Mouse (Mus musculus): ENCODE results near the gene Cox6a2. TPM values are rescaled to one million over a fixed set of nuclear protein-coding genes. Genes with fewer than 3 reads are reported as not detected.

The Cox6a2 gene
- 1,000 to 10,000 TPM; 2,334 to 3,880 (median 3,044) TPM for total RNA-seq (2022)

GRCm38 (mm10) chr7:128206152-128206551, at the start of gene Cox6a2:
Cox6a2 (minus strand) TSS chr7:128206387.
- DNase-seq (ENCODE audit: low spot score), result peak; percentile 62

GRCm38 (mm10) chr7:128255757-128256156, 49.6 kb upstream of the Cox6a2 start:
- DNase-seq (ENCODE audit: low spot score), result no peak

- DNase-seq (ENCODE audit: low spot score), result no peak
Observed at GRCm38 (mm10) chr7:128254978-128255377, 48.8 kb upstream of the Cox6a2 start.

- no peak for DNase-seq (ENCODE audit: low spot score)
Observed at GRCm38 (mm10) chr7:128252609-128253008, 46.4 kb upstream of the Cox6a2 start.

- DNase-seq (ENCODE audit: low spot score), result no peak
Observed at GRCm38 (mm10) chr7:128251946-128252345, 45.8 kb upstream of the Cox6a2 start.

- no peak for DNase-seq (ENCODE audit: low spot score)
Observed at GRCm38 (mm10) chr7:128249998-128250397, 43.8 kb upstream of the Cox6a2 start.

- DNase-seq (ENCODE audit: low spot score), result no peak
Observed at GRCm38 (mm10) chr7:128248081-128249042, 42.2 kb upstream of the Cox6a2 start.

- peak; percentile 90 for DNase-seq (ENCODE audit: low spot score)
Observed at GRCm38 (mm10) chr7:128247443-128247842, 41.3 kb upstream of the Cox6a2 start.

- peak; percentile 68 for DNase-seq (ENCODE audit: low spot score)
Observed at GRCm38 (mm10) chr7:128246496-128247391, 40.6 kb upstream of the Cox6a2 start, which contains the start of gene Tgfb1i1. Tgfb1i1 (plus strand) TSS chr7:128246812.

- no peak for DNase-seq (ENCODE audit: low spot score)
Observed at GRCm38 (mm10) chr7:128245547-128245946, 39.4 kb upstream of the Cox6a2 start.

- no peak for DNase-seq (ENCODE audit: low spot score)
Observed at GRCm38 (mm10) chr7:128244410-128245025, 38.3 kb upstream of the Cox6a2 start.

- no peak for DNase-seq (ENCODE audit: low spot score)
Observed at GRCm38 (mm10) chr7:128243921-128244320, 37.7 kb upstream of the Cox6a2 start.

GRCm38 (mm10) chr7:128242331-128242730, 36.1 kb upstream of the Cox6a2 start:
- no peak for DNase-seq (ENCODE audit: low spot score)

- DNase-seq (ENCODE audit: low spot score), result no peak
Observed at GRCm38 (mm10) chr7:128240131-128240784, 34.1 kb upstream of the Cox6a2 start.

GRCm38 (mm10) chr7:128238991-128239390, 32.8 kb upstream of the Cox6a2 start:
- DNase-seq (ENCODE audit: low spot score), result no peak

- DNase-seq (ENCODE audit: low spot score), result peak; percentile 98
Observed at GRCm38 (mm10) chr7:128237927-128238778, 32.0 kb upstream of the Cox6a2 start, which contains the start of gene 9130023H24Rik. 9130023H24Rik (minus strand) TSS chr7:128238031.

GRCm38 (mm10) chr7:128237593-128237926, 31.4 kb upstream of the Cox6a2 start:
- DNase-seq (ENCODE audit: low spot score), result no peak

GRCm38 (mm10) chr7:128236856-128237592, 30.8 kb upstream of the Cox6a2 start, which contains the start of gene Armc5:
Armc5 (plus strand) TSS chr7:128237342.
- DNase-seq (ENCODE audit: low spot score), result peak; percentile 88

- DNase-seq (ENCODE audit: low spot score), result no peak
Observed at GRCm38 (mm10) chr7:128236426-128236825, 30.2 kb upstream of the Cox6a2 start.
